Mouse (Mus musculus) spleen, adult 2 months (tissue): ENCODE data around the gene Slc28a1.

Experiments used
- CTCF ChIP-seq: fragments of 200-500 bp; IDR thresholded peaks from 2 replicates; pipeline ENCODE4 v1.5.1; 2011; ENCODE audit warnings: mild to moderate bottlenecking, inconsistent platforms; ENCODE audit not compliant: insufficient read depth, insufficient read length, insufficient replicate concordance; ENCODE audit errors: extremely low read depth
- POLR2A ChIP-seq: fragments of 200-500 bp; IDR thresholded peaks from 2 replicates; pipeline ENCODE4 v1.6.1; 2011; ENCODE audit warnings: low read depth, low read length, inconsistent platforms

DNA sequence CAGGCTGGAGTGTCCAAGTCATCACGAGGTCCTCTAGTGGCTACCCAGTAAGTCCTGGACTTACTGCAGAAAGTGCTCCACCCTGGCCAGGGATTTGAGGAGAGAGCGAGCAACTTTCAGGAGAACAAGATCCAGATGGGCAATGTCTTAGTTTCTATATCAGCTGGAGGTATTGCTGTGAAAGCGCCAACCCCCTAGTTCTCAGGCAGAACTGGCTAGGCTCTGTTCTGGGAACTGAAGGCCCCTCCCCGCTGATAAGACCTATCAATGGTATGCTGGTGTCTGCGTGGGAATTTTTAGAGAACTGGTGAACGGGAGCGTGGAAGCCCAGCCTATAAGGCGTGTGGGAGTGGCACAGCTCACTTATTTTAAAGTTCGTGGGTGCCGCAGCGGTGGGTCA, 35.2 kb downstream of the Slc28a1 start:
- no peak for TF ChIP-seq CTCF
- no peak for TF ChIP-seq POLR2A
